Mouse (Mus musculus) WW6 (cell line): Measurements from ENCODE around the gene Fank1.
A peak's percentile ranks its signal among the peaks of the same experiment; 100 is the strongest.

Experiments
- DNase-seq: peaks from one replicate; pipeline ENCODE4 v3.0.0-alpha.2; 2013; ENCODE audit warnings: low read depth, low spot score

Fank1 gene

DNA sequence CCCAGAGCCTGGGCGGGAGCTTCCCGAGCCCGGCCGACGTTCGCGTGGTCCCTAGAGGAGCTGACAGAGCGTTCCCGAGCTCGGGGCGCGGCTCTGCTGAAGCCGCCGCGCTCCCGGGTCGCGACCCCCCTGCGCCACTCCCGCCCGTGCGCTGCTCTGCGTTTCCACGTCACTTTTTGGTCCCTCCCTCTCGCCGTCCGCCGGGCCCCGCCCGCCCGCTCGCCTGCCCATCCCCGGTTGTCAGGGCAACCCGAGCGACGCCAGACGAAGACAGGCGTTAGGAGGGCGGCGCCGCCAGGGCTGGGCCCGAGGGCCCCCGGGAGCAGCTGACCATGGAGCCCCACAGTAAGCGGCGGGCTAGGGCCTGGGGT, at the start of gene Fank1:
TSS of gene Fank1 (plus strand) at position 236 of the 371 bp plus-strand sequence.
- DNase-seq = peak; percentile 65

DNA sequence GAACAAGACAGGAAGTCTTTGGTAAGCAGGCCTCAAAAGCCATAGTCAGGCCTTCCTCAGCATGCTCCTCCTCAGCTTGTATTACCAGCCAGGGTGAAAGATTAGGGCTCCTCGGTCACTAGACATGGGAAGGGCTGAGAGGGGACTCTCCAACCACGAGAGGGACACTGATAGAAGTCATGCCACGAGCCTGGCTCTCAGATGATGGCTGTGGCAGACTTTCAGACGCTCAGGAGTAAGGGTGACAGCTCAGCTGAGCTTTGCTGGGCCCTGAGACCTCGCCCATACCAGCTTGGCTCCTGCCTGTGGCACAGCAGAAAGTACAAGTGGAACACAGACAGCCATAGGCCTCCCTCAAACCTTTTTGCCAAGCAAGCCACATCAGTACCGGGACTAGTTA, 49.6 kb upstream of the Fank1 start:
- DNase-seq = no peak

DNA sequence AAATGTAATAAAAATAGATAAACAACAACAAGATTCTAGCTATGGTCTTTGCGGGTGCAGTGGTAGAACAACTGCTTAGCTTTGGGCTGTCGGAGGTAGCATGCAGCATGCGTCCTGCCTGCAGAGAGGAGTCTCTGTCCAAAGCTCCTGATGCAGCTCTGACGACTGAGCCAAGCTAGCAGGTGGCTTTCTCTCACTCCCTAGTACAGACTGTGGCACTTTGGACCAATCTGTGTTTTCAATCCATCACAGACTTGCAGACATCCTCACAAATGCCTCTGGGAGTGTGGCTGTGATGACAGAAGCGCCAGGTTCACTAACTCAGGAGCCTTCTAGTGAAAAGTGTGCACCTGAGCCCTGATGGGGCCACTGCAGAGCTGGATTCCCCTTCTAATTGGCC, 47.3 kb upstream of the Fank1 start:
- no peak for DNase-seq

DNA sequence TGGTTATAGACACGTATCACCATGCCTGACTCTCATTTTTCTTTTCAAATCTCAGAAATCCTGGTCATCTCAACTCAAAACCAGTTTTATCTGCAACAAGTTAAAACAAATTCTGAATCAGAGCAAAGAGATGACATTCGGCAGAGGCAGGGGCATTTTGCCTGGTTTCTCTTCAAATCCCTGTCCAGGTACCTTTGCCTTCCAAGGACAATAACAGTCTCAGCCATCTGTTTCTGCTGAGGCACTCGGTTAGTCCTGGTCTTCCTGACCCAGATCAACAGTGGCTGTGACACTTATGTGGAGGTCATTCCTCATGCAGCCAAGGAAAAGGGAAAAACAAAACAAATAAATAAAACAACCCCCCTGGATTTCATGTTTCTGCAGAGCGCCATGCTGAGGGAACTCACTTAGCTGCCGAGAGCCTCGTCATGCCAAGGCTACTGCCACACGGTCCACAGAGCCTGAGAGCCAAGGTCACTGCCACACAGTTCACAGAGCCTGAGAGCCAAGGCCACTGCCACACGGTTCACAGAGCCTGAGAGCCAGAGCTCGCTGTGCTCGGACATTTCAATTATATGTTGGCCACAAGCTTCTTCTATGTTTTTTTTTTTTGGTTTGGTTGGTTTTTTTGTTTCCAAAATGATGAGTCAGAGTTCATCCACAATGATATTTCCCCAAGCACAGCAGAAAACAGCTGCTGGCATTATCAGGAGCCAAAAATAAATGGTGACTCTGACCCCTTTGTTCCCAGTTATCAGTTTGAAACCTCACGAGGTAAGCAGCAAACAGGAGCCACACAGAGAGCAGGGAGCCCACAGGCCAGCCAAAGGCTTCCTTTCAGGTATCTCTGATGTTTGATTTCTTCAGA, 46.1 kb upstream of the Fank1 start:
- DNase-seq = no peak

DNA sequence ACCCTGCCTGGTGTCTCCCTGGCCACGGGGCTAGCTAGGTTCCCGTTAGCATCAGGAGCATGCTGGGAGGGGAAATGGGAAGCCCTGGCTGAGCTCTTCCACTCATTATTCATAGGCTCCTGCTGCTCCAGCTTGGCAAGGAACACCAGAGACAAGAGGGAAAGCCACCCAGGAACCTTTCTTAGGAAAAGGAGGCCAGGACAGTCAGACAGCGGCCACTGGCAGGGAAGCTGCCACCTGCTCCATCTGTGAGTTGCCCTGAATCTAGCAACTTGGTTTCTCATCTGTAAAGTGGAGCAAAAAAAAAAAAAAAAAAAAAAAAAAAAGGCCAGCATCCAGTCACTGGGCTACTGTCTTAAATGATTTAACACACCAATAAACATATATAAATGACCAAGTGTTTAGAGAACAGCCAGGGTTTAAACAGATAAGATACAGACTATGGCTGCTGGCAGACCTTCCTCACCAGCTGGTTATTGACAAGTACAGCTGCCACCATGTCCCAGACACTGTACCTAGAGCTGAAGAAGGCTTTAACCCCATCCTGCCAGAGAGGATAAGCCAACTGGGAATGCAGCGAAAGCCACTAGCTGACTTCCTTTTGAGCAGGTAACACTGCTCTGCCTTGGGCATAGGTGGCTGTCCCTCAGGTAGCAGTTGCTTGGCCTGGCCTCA, 44.6 kb upstream of the Fank1 start:
- DNase-seq = no peak

DNA sequence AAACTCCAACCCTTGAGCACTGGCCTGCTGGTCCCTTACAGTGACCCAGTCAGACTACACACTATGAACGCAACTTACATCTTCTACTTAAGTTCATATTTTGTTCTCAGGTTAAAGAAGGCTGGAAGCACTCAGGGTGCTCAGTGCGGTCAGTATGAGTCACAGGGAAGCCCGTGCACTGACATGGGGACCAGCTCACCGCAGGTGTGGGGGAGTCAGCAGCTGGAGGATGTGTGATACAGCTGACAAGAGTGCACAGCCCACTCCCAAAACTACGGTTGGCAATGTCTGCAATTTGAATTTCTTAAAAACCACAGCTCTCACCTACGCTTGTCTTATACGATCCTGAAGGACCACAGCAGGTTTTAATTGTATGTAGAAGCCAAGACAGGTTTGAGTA, 36.1 kb upstream of the Fank1 start:
- DNase-seq = no peak

DNA sequence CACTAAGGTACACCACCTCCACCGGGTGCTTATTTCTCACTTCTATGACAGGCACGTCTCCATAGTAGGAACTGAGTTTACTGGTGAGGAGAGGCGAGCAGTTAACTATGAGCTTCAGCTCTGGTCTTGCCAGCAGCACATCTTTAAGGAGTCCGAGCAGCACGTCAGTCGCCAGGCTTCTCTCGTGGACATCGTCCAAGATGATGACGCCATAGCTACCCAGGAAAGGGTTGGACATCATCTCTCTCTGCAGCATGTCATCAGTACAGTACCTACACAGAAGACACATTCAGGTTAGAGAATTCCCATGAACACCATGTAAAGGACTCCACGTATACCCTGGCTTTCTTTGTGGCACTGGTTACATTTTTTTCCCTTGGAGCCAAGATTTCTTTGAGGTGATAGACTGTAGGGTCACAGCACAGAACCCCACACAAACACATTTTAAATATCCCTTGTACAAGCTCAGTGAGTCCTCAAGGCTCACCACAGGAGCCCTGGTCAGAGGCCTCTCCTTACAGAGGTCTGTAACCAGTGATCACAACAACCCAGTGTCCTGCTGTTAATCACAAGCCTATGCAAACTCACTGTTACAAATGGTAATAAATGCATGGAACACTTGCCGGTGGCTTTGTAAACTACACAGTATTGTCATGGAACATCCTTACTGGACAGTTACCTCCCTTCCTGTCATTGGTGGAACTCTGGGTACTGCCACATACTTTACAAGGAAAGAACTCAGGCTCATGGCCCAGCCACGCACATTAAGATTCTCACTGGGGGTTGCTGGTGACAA, 33.9 kb upstream of the Fank1 start:
- DNase-seq = no peak

DNA sequence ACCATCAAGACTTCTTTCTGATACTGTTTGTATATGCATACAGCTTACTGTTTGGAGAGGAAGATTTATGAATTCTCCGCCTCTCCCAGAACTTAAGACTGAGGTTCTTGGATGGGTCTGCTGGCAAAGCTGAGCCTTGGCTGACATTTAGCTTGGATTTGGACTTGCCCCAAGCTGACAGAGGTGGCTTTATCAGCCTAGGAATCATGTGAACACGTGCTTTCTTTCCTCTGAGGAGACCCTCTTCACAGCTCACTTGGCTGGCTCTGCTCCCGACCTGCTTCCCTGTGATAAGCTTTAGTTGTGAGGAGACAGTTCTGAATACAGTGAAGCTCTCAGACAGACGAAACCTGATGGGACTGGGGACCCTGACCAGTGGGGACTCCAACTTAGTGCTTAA, 33.0 kb upstream of the Fank1 start:
- DNase-seq = no peak

DNA sequence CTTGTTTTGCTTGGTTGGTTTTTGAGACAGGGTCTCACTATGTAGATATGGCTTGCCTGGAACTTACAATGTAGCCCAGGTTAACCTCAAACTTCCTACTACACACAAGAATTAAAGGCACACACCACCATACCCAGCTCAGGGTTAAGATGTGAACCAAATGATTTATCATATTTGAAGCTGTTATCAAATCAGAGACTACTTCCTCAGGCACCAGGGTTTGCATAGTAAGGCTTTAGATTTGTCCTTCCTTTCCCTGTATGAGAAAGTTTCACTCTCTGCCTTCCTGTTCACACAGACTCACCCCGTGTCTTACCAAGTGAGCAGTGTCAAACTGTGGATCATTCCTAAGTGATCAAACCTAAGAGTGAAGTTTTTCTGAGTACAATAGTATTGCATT, 32.5 kb upstream of the Fank1 start:
- DNase-seq = no peak

DNA sequence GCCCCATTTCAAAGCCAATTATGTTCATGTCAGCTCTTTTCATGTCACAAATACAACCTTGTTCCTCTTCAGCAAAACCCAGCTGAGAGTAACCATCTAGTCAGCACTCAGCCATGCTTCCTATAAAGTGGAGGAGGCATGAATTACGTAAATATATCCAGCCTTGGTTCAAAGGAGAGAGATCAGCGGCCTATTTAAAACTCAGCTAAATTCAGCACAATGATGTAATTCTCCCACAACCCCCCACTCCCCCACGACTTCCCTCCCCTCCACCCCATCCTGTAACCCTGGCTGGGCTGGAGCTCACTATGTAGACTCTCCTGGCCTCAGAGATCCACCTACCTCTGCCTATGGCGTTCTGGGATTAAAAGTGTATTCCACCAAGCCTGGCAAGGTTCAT, 32.0 kb upstream of the Fank1 start:
- no peak for DNase-seq

DNA sequence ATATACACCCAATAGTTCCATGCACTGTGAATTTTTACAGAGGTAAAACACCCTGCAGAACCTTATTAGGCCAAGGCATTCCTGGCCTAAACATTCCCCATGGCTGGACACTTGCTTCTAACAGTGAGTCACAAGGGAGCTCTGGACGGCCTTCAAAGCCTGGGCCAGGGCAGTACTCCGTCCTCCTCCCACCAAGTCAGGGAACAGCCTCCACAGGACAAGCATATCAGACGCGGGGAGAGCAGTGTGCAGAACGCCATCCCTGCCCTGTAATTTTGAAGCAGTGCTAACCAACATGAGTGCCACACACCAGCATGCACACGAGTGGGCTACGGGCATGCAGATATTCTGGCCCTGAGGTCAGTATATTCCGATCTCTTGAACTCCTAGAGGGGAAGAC, 29.3 kb upstream of the Fank1 start:
- no peak for DNase-seq

DNA sequence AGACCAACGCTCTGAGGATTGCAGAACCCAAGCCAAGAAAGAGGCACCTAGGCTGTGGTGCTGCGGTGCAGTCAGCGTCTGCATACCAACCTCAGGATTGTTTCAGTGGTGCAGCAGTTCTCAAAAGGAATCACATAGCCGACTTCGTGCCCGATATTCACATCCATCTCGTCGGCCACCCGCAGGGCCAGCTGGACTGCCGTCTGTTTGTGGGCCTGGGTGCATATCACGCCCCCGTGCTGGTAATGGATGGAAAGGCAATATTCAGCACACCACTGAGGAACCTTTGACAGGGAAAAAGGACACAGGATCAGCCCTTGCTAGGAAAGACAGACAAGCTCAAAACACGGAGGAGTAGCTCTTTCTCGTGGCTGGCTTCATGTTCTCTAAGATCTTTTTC, 27.9 kb upstream of the Fank1 start:
- no peak for DNase-seq

DNA sequence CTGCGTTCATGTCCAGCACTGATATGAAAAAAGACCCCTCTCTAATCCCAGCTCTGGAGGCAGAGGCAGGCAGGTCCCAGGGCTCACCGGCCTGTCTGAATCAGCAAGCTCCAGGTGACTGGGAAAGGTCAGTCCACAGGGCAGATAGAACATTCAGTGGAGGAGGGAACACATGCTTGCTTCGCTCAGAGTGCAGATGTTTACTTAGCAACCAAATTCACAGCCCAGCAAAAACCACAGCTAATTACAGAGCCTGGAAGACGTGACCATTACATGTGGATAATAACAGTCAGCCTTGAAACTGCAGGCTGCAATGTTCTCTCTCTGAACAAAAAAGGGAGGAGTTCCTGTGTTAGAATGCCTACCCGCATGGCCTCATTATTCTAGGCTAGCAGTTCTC, 26.0 kb upstream of the Fank1 start:
- no peak for DNase-seq

DNA sequence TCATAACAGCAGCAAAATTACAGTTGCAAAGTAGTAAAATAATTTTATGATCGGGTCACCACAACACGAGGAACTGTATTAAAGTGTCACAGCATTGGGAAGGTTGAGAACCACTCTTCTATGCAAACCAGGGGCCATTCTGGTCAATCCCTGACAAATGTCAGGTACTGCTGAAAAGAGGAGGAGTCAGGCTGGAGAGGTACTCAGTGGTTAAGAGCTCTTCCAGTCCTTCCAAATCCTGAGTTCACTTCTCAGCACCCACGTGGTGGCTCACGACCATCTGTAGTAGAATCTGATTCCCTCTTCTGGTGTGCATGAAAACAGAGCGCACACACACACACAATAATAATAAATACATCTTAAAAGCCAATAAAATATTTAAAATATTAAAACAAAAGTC, 25.5 kb upstream of the Fank1 start:
- DNase-seq = no peak

DNA sequence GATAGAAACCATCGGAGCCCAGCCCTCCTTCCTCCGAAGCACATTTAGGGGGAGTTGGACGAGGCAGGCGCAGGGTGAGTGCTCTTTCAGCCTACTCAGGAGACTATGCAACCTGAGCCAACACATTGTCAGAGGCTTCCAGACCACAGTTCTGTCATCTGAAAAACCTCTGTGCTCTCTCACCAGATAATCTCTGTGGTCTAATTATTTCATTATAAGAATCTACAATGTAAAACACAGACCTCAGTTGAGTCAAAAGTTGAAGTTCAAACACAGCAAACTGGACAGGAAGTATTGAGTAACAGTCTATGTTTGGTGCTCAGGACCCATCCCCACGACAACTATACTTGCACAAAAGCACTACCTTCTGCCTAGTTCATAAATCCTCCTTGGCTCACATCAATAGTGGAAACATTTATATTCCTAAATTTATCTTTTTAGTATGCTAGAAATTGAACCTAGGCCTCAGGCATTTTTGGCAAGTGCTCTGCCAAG, 18.7 kb upstream of the Fank1 start:
- no peak for DNase-seq

DNA sequence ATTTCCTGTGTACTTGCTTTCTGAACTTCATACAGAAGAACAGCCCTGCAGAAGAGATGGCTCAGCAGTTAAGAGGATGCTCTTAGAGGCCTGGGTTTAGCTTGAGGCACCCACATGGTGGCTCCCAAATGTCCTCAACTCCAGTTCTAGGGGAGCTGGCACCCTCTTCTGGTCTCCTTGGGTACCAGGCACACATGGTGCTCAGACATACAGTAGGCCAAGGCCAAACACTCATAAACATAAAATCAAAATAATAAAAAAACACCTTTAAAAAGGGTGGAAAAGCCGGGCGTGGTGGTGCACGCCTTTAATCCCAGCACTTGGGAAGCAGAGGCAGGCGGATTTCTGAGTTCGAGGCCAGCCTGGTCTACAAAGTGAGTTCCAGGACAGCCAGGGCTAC, 17.9 kb upstream of the Fank1 start:
- no peak for DNase-seq

DNA sequence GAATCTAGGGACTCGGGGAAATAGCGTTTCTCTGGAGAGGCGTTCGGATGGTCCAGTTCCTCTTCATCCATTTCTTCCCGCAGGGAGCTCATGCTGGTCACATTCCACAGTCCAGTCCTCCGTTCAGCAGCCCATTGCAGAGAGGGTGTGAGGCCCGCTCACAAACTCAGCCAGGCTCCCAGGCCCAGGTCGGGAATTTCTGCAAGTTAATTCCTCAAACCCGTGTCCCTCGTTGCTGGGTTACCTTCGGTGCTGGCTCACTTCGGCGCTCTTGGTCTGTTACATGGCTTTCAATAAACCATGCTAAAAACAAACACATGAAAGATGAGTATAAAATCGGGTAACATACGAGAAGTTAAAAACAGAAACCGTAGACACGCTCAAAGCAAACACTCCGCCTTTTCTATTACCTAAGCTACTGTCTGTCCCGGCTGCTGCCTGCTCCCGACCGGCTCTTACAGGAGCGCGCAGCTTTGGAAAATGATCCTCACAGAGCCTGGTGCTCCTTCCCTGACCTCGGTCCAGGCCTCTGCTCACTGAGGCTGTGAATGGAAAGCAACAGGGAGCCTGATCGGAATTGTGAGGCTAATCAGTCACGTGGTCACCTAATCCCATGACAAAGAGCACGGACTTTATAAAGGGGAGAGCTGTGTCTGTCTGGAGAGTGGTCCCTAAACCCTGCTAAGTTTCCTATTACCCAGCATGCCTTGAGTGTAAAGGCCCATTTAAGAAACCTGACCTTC, 16.9 kb upstream of the Fank1 start:
- peak; percentile 91 for DNase-seq

DNA sequence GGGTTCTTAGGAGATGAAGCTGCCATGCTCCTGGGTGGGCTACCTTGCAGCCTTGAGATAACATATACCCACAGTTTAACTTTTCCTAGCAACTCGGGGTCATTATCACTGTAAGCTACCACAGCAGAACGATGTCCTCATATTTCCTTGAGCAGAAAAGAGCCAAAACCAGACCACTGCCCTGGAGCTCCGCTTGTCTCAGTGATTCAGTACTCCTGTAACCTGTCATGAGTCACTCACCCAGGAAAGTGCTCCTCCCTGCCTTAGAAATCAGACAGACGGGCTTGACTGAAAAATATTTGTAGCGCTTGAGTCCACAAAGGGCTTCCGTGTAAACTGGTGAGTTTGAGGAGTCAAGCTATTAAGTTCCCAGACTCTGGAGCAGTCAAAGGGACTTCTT, 14.0 kb upstream of the Fank1 start:
- DNase-seq = no peak

DNA sequence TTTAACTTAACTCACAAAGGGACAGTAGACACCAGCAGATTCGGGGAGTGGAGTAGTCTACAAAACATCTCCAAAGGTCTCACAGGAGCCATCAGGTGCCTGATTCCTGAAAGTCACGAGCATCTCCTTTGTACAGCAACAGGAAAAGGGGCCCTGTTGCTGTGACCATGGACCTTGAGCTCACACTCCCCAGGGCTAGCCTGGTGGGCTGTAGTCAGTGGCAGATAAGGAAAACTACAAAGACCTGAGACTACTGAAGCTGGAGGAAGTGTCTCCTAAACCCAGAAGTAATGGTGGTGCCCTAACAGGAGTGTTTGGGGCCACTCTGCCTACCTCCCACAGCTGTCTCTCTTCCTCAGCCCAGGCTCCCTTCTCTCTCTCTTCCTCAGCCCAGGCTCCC, 12.2 kb upstream of the Fank1 start:
- DNase-seq = no peak

DNA sequence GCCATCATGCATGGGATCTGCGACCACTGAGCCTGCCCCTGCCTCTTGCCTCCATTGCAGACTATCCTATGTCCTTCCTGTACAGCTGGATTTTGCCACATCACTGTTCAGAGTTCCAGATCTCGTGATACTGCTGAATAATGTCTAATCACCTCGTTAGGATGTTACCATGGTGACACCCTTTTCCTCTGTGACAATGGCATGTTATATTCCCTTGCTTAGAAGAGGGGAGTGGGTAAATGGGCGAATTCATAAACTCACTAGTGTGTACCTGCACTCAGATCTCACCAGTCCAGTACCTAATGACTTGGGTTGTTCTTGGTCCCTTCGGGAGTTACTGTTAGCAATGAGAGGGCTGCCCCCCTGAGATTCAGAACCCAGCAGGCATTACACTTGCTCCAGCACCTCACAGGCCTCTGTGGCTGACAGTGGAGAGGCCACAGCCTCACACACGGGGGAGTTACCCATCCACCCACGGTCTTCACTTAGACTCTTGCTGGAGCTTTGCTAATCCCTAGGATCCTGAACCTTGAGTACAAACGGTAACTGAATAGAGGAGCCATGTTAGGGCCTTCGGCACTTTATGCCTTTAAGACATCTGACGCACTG, 11.3 kb upstream of the Fank1 start:
- no peak for DNase-seq

DNA sequence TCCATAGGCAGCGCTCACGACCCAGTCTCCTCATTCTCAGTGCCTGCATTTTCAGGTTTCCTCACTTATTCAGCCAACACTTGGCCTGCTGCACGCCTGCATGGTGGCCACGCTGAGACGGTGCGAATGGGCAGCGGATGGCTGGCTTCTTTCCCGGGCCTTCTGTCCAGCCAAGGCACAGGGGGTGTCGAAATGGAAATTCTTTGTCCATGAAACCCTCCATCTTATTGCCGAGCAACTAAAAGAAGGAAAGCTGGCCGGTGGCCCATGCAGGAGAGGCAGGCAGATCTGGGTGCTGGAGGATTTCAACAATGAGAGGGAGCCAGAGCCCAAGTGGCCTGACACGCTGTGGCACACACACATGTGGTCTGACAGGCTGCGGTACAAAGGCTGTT, 10.8 kb upstream of the Fank1 start:
- no peak for DNase-seq
